Mouse (Mus musculus): Measurements from ENCODE around the gene Tmem161a.

DNA sequence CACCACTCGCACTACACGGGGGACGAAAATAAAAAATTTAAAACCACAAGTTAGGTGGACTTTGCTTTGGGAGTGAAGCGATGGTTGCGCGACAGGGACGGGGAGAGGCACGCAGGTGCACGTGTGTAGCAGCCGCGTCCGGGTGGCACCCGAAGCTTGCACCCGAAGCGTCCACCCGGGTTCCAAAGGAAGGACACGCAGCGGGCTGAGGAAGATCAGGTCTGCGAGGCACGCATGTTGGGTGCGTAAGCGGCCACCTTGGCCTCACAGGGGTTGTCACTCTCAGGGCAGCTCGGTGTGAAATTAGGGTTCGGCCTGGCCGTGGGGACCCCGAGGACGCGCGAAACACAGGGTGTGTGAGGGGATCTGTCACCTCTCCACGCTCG lies 39.6 kb downstream of the Tmem161a start:
- TF ChIP-seq POLR2A (IDR thresholded peaks at IDR 0.05; ENCODE audit: low read depth, low read length) (no peak), CTCF (IDR thresholded peaks at IDR 0.05; ENCODE audit: extremely low read depth, insufficient read length, insufficient replicate concordance, low read depth, low read length) (no peak)

All from small intestine, adult 2 months (tissue).